Comparison of ENCODE assay signal across 7 mouse cellular contexts in genomic region chr2:29526266-29526665, GRCm38 (mm10).
A peak's percentile ranks its signal among the peaks of the same experiment; 100 is the strongest.
DNase-seq lines count a peak whose midpoint lies in the region; ATAC-seq lines count a peak whose summit lies in the region.

No protein-coding gene starts in this region.

- H3K27ac ChIP-seq in kidney, embryonic 15.5 days: peak overlapping the region; percentile 75
- H3K27ac ChIP-seq in limb, embryonic 10.5 days: peak overlapping the region; percentile 23; the same call in 1 of the 2 replicates

- peaks cover 40% of the 10 kb centered on the region for H3K4me1 ChIP-seq in kidney, embryonic 15.5 days
- peaks cover 35% of the 10 kb centered on the region for H3K4me1 ChIP-seq in limb, embryonic 10.5 days

- peak; percentile 45 for ATAC-seq in kidney, embryonic 15.5 days (replicated peaks; ENCODE audit: low FRiP score)
- no peak for ATAC-seq in erythroid progenitor cell, adult 5-6 weeks (replicated peaks; ENCODE audit: low FRiP score, poor library complexity, severe bottlenecking)

- H3K9me3 ChIP-seq in kidney, embryonic 15.5 days (replicated peaks): no peaks in the 10 kb centered on the region
- no peaks in the 10 kb centered on the region for H3K9me3 ChIP-seq in limb, embryonic 10.5 days (replicated peaks)

- H3K9ac ChIP-seq in kidney, embryonic 15.5 days: no peak overlapping the region

- 0 out of 2 replicates have a peak overlapping the region, but pooled peaks have one; percentile 24 for H3K4me2 ChIP-seq in kidney, embryonic 15.5 days

- H3K36me3 ChIP-seq in kidney, embryonic 15.5 days: no peaks in the 10 kb centered on the region
- no peaks in the 10 kb centered on the region for H3K36me3 ChIP-seq in limb, embryonic 10.5 days

- H3K4me3 ChIP-seq in kidney, embryonic 15.5 days (replicated peaks): no peak overlapping the region
- no peak overlapping the region for H3K4me3 ChIP-seq in limb, embryonic 10.5 days

- WGBS in kidney, embryonic 15.5 days: 65% methylated on average over 14 of the region's 14 CpGs
- 65% methylated on average over 14 of the region's 14 CpGs for WGBS in limb, embryonic 10.5 days

- H3K27me3 ChIP-seq in kidney, embryonic 15.5 days: no peaks in the 10 kb centered on the region
- H3K27me3 ChIP-seq in limb, embryonic 10.5 days (ENCODE audit: low read depth, poor library complexity, severe bottlenecking): no peaks in the 10 kb centered on the region

- peak; percentile 30 to 42 for DNase-seq in B cell, adult 2 months
- DNase-seq in adipocyte (ENCODE audit: low spot score): peak; percentile 45
- DNase-seq in gastrocnemius, postnatal 10 days: peak; percentile 49
- DNase-seq in limb, embryonic 10.5 days (ENCODE audit: low spot score): no peak
- DNase-seq in right cerebral cortex, postnatal 4 days: peak; percentile 54
